Mouse (Mus musculus) forebrain, embryonic 14.5 days (tissue): ENCODE results near the gene Rsph14. TPM values are rescaled to one million over a fixed set of nuclear protein-coding genes. Genes with fewer than 3 reads are reported as not detected.
A peak's percentile ranks its signal among the peaks of the same experiment; 100 is the strongest.

ENCODE experiments used
- ATAC-seq: fragments of 200-750 bp; cut with Nextera tagmentation; 2 replicates; pipeline ENCODE4 v1.8.0; 2017; ENCODE audit warnings: mild to moderate bottlenecking, moderate library complexity
- DNase-seq: peaks from one replicate; pipeline ENCODE4 v3.0.0-alpha.2; 2015; ENCODE audit warnings: low spot score
- H3K27ac ChIP-seq: fragments of 300-500 bp; sonication (generic); 2 replicates; pipeline ENCODE4 v1.5.1; 2014; ENCODE audit warnings: low read depth, mild to moderate bottlenecking, control low read depth, low read length, moderate library complexity
- H3K27me3 ChIP-seq: fragments of 300-500 bp; sonication (generic); replicated peaks from 2 replicates; pipeline ENCODE4 v1.6.1; 2014; ENCODE audit warnings: low read length, control low read depth, mixed read lengths; ENCODE audit not compliant: control insufficient read depth, insufficient read depth
- H3K36me3 ChIP-seq: fragments of 300-500 bp; sonication (generic); 2 replicates; pipeline ENCODE4 v1.6.1; 2014; ENCODE audit warnings: low read length, control low read depth; ENCODE audit not compliant: control insufficient read depth, insufficient read depth
- H3K4me1 ChIP-seq: fragments of 300-500 bp; sonication (generic); 2 replicates; pipeline ENCODE4 v1.6.1; 2014; ENCODE audit warnings: antibody characterized with exemption, low read length, control low read depth; ENCODE audit not compliant: control insufficient read depth, insufficient read depth
- H3K4me2 ChIP-seq: fragments of 300-500 bp; sonication (generic); 2 replicates; pipeline ENCODE4 v1.6.1; 2014; ENCODE audit warnings: mild to moderate bottlenecking, control low read depth, low read length
- H3K4me3 ChIP-seq: fragments of 300-500 bp; sonication (generic); 2 replicates; pipeline ENCODE4 v1.5.1; 2014; ENCODE audit warnings: low read depth, low read length, control low read depth
- H3K9ac ChIP-seq: fragments of 300-500 bp; sonication (generic); 2 replicates; pipeline ENCODE4 v1.6.1; 2014; ENCODE audit warnings: mild to moderate bottlenecking, low read length, control low read depth, moderate library complexity
- H3K9me3 ChIP-seq: fragments of 300-500 bp; sonication (generic); replicated peaks from 2 replicates; pipeline ENCODE4 v1.6.1; 2016; ENCODE audit warnings: low read length, control low read depth, mixed read lengths; ENCODE audit not compliant: control insufficient read depth
- WGBS: fragments of 180-500 bp; shearing (Covaris S2); extraction: QIAGEN DNeasy Blood & Tissue Kit; methylation state at CpG from one replicate; pipeline ENCODE4 v1.1.7; 2014; 5-methylcytosine and 5-hydroxymethylcytosine counted together
- polyA plus RNA-seq: library from polyadenylated mRNA; unstranded; fragments of >200 nt; fragmentation: Nextera tagmentation; extraction: Ambion mirVana; gene quantifications from 2 replicates; pipeline ENCODE4 v1.2.1, GENCODE M21; 2014

The Rsph14 gene
- polyA plus RNA-seq, 1 experiment from 2014 or later, result not detected

GRCm38 (mm10) chr10:74937003-74937790 is 95.2 kb downstream of the Rsph14 start:
- ATAC-seq, result peak; percentile 58; the same call in 1 of the 2 replicates
- Histone ChIP-seq H3K9ac (no peak overlapping the region), H3K36me3 (no peaks in the 10 kb centered on the region), H3K27me3 (no peaks in the 10 kb centered on the region), H3K27ac (no peak overlapping the region), H3K4me3 (no peak overlapping the region), H3K4me1 (peaks cover 3% of the 10 kb centered on the region; the same call in 1 of the 2 replicates), H3K9me3 (no peaks in the 10 kb centered on the region), H3K4me2 (no peak overlapping the region)
- DNase-seq, result peak; percentile 80
- 81% methylated on average over 10 of the region's 10 CpGs for WGBS

- Histone ChIP-seq H3K9me3 (no peaks in the 10 kb centered on the region), H3K27me3 (no peaks in the 10 kb centered on the region), H3K4me3 (no peak overlapping the region), H3K4me2 (no peak overlapping the region), H3K9ac (no peak overlapping the region), H3K36me3 (no peaks in the 10 kb centered on the region), H3K4me1 (peaks cover 3% of the 10 kb centered on the region; the same call in 1 of the 2 replicates), H3K27ac (no peak overlapping the region)
- no peak for ATAC-seq
- DNase-seq, result peak; percentile 30
- 29% methylated on average over 6 of the region's 6 CpGs for WGBS
These were observed 97.4 kb downstream of the Rsph14 start for GRCm38 (mm10) chr10:74935016-74935415.

- Histone ChIP-seq H3K9ac (no peak overlapping the region), H3K9me3 (no peaks in the 10 kb centered on the region), H3K27ac (no peak overlapping the region), H3K4me3 (no peak overlapping the region), H3K36me3 (no peaks in the 10 kb centered on the region), H3K4me1 (peaks cover 3% of the 10 kb centered on the region; the same call in 1 of the 2 replicates), H3K4me2 (no peak overlapping the region), H3K27me3 (no peaks in the 10 kb centered on the region)
- no peak for ATAC-seq
- DNase-seq, result no peak
- WGBS, result 84% methylated on average over 12 of the region's 12 CpGs
These were observed 97.9 kb downstream of the Rsph14 start for GRCm38 (mm10) chr10:74934521-74934920.

- H3K27ac ChIP-seq, result no peak overlapping the region
- ATAC-seq (peak; percentile 56), DNase-seq (peak; percentile 83)
- H3K4me2 ChIP-seq, result no peak overlapping the region
- no peak overlapping the region for H3K9ac ChIP-seq
- no peaks in the 10 kb centered on the region for H3K36me3 ChIP-seq
- 70% methylated on average over 19 of the region's 19 CpGs for WGBS
- H3K9me3 ChIP-seq, result no peaks in the 10 kb centered on the region
- H3K4me3 ChIP-seq, result no peak overlapping the region
- peaks cover 3% of the 10 kb centered on the region; the same call in 1 of the 2 replicates for H3K4me1 ChIP-seq
- H3K27me3 ChIP-seq, result no peaks in the 10 kb centered on the region
These were observed 98.7 kb downstream of the Rsph14 start for GRCm38 (mm10) chr10:74933548-74934190.

- Histone ChIP-seq H3K4me3 (no peak overlapping the region), H3K9me3 (no peaks in the 10 kb centered on the region), H3K27ac (no peak overlapping the region), H3K9ac (no peak overlapping the region), H3K36me3 (no peaks in the 10 kb centered on the region), H3K4me2 (no peak overlapping the region), H3K4me1 (peaks cover 3% of the 10 kb centered on the region; the same call in 1 of the 2 replicates), H3K27me3 (no peaks in the 10 kb centered on the region)
- no peak for ATAC-seq
- WGBS, result 85% methylated on average over 6 of the region's 6 CpGs
- no peak for DNase-seq
These were observed 99.9 kb downstream of the Rsph14 start for GRCm38 (mm10) chr10:74932487-74932886.

- Histone ChIP-seq H3K4me3 (no peak overlapping the region), H3K36me3 (no peaks in the 10 kb centered on the region), H3K27me3 (no peaks in the 10 kb centered on the region), H3K4me2 (no peak overlapping the region), H3K9me3 (no peaks in the 10 kb centered on the region), H3K27ac (no peak overlapping the region), H3K4me1 (peaks cover 3% of the 10 kb centered on the region; the same call in 1 of the 2 replicates), H3K9ac (no peak overlapping the region)
- 87% methylated on average over 6 of the region's 6 CpGs for WGBS
- no peak for DNase-seq
- ATAC-seq, result no peak
These were observed 100.8 kb downstream of the Rsph14 start for GRCm38 (mm10) chr10:74931631-74932030.

- Histone ChIP-seq H3K9ac (no peak overlapping the region), H3K4me1 (peaks cover 3% of the 10 kb centered on the region), H3K4me2 (no peak overlapping the region), H3K27ac (no peak overlapping the region), H3K9me3 (no peaks in the 10 kb centered on the region), H3K4me3 (no peak overlapping the region), H3K27me3 (no peaks in the 10 kb centered on the region), H3K36me3 (no peaks in the 10 kb centered on the region)
- DNase-seq, result peak; percentile 40
- ATAC-seq, result no peak
- 84% methylated on average over 3 of the region's 3 CpGs for WGBS
These were observed 101.8 kb downstream of the Rsph14 start for GRCm38 (mm10) chr10:74930541-74930940.

GRCm38 (mm10) chr10:74929578-74929977 is 102.8 kb downstream of the Rsph14 start:
- 80% methylated on average over 6 of the region's 6 CpGs for WGBS
- no peaks in the 10 kb centered on the region for H3K27me3 ChIP-seq
- H3K9ac ChIP-seq, result no peak overlapping the region
- ATAC-seq, result no peak
- H3K4me3 ChIP-seq, result no peak overlapping the region
- peak; percentile 20 for DNase-seq
- peaks cover 3% of the 10 kb centered on the region for H3K4me1 ChIP-seq
- no peaks in the 10 kb centered on the region for H3K9me3 ChIP-seq
- no peaks in the 10 kb centered on the region for H3K36me3 ChIP-seq
- H3K27ac ChIP-seq, result no peak overlapping the region
- H3K4me2 ChIP-seq, result no peak overlapping the region

- H3K27ac ChIP-seq, result no peak overlapping the region
- no peak overlapping the region for H3K4me3 ChIP-seq
- ATAC-seq (no peak), DNase-seq (no peak)
- no peak overlapping the region for H3K4me2 ChIP-seq
- no peaks in the 10 kb centered on the region for H3K36me3 ChIP-seq
- no peaks in the 10 kb centered on the region for H3K9me3 ChIP-seq
- H3K4me1 ChIP-seq, result no peaks in the 10 kb centered on the region; the same call in 1 of the 2 replicates
- 91% methylated on average over 7 of the region's 7 CpGs for WGBS
- no peaks in the 10 kb centered on the region for H3K27me3 ChIP-seq
- H3K9ac ChIP-seq, result no peak overlapping the region
These were observed 104.1 kb downstream of the Rsph14 start for GRCm38 (mm10) chr10:74928276-74928675.
